Mouse (Mus musculus): ENCODE measurements at regions not wholly inside any gene's neighbourhood (a gene's known extent, or its start where the extent isn't known, plus 50 kb on each side); places are given as distances from the start of the nearest gene placed in this dataset.

GRCm38 (mm10) chr15:11716168-11716842 lies 190.8 kb downstream of the Npr3 start:
- intact Hi-C loops (cut with DNase I) = no loop called here

GRCm38 (mm10) chr15:11712481-11713274 lies 194.4 kb downstream of the Npr3 start:
- intact Hi-C loops (cut with DNase I) = no loop called here

GRCm38 (mm10) chr15:11701246-11701645 lies 205.8 kb downstream of the Npr3 start:
- intact Hi-C loops (cut with DNase I) = no loop called here

DNA sequence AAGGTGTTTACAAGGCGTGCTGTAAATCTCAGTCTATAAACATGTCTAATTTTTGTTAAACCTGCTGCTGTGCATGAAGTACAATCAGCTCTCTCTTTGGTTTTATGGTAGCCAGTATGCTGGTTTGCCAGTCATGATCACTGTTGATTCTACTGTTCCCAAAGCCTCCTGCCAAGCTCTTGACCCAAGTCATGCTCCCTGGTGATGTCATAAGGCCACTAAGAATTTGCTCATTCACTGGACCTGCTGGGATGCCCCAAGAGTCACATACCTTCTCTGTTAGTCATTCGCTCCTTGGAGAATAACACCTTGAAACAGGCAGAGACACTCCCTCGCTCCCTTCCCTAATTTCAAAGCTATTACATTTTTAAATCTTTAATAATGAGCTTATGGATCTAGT lies 207.2 kb downstream of the Npr3 start:
- intact Hi-C loops (cut with DNase I) = no loop called here

- intact Hi-C loops (cut with DNase I) = no loop called here
These were observed 210.0 kb downstream of the Npr3 start for GRCm38 (mm10) chr15:11697060-11697459.

DNA sequence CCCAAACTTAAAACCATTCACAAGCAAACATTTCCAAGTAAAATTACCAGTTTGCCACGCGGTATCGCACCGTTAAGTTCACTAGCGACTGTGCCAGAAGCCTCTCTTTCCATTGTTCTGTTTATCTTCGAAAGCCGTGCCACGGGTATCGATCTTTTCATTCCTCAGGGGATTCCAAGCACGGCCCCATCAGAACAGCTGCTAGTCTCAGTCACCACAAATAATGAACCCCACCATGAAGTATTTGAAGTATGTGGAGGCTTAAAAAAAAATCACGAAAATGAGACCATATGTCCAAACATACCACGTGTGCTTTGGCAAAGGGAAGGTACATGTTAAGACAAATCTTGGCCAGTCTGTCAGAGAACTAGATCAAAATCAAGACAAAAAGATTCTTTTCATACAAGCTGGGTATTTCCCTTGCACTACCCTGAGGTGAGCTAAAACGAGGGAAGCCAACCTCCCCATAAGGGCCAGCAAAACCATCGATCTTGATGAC lies 213.3 kb downstream of the Npr3 start:
- intact Hi-C loops (cut with DNase I) = no loop called here

- intact Hi-C loops (cut with DNase I) = loop anchor here (10.0 kb wide), 1 partner anchor 1010 kb away; no protein-coding TSS in a partner anchor
These were observed 242.2 kb downstream of the Npr3 start for GRCm38 (mm10) chr15:11664839-11665379.

GRCm38 (mm10) chr15:11655168-11655567 lies 251.9 kb downstream of the Npr3 start:
- intact Hi-C loops (cut with DNase I) = no loop called here

GRCm38 (mm10) chr15:11646241-11646640 lies 246.8 kb upstream of the Tars start:
- intact Hi-C loops (cut with DNase I) = no loop called here

- intact Hi-C loops (cut with DNase I) = no loop called here
These were observed 245.3 kb upstream of the Tars start for GRCm38 (mm10) chr15:11644779-11645178.

DNA sequence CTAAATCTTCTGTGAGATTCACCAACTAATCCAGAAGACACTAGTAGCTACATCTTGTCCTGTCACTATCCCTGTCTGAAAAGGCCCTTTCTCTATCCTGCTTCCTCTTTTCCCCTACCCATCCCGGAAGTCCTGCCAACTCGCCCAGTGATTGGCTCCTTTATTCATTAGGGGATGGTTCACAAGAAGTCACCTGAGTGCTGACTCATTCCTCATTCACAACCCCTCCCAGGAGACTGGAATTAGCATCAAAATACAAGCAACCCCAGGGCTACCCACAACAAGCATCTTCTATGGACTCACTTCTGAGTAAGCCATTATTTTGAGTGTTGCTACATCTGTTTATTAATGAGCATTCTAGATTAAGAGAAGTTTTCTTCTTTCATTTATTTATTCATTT lies 231.2 kb upstream of the Tars start:
- intact Hi-C loops (cut with DNase I) = no loop called here

GRCm38 (mm10) chr15:11626433-11626832 lies 227.0 kb upstream of the Tars start:
- intact Hi-C loops (cut with DNase I) = no loop called here

DNA sequence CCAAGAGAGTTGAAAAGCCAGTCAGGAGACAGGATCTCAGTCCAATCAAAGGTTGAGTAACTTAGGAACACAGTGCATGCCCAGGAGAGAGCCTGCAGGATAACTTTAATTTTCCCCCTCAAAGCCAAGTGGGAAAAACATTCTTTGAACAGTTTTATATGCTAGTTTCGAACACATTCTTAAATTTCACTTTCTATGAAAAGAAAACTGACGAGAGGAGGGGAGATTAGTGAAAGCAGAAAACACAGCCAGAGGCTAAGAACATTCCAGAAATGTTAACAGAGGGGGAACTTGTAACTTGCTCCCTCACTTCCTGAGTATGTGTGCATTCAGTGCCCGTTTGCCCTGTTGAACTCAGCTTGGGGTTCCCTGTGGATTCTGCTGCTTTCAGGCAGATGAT lies 213.0 kb upstream of the Tars start:
- intact Hi-C loops (cut with DNase I) = no loop called here

DNA sequence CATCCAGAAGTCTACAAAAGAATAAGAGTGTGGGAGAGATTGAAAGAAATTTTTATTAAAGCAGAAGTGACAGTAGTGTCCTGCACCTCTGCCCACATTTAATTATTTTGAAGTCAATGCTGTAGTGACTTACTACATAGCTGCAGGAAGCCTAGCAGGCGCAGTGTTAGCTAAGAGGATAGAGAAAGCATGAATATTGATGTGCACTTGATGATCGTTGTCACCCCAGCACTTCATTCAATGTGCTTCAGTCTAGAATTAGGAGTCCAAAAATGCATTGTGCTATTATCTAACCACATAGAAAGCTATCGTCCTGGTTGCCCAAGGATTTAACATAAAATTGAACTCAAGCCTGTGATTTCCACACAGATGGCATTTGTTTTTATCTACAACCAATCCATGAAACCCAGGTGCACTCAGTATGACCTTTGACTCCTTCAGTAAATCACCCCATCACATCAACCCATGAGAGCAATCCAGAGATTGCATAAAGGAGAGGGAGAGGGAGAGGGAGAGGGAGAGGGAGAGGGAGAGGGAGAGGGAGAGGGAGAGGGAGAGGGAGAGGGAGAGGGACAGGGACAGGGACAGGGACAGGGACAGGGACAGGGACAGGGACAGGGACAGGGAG lies 210.7 kb upstream of the Tars start:
- intact Hi-C loops (cut with DNase I) = no loop called here

GRCm38 (mm10) chr15:11607489-11607888 lies 208.0 kb upstream of the Tars start:
- intact Hi-C loops (cut with DNase I) = no loop called here

DNA sequence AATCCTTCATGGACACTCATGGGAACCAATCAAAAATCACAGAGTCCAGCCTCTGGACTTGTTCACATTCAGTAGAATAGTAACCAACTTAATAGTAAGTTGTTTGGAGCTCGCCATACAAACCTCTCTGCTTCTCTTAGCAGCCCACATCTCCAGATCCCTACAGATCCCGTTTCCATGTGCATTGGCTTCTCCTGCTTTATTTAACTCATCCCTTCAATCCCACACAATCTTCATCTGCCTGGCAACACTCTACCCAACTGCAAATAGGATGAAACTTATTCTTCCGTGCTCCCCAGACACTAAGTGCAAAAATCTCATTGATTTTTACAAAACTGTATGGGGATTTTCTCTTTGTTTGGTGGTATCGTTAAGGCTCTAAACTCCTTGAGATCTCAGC lies 206.2 kb upstream of the Tars start:
- intact Hi-C loops (cut with DNase I) = no loop called here

DNA sequence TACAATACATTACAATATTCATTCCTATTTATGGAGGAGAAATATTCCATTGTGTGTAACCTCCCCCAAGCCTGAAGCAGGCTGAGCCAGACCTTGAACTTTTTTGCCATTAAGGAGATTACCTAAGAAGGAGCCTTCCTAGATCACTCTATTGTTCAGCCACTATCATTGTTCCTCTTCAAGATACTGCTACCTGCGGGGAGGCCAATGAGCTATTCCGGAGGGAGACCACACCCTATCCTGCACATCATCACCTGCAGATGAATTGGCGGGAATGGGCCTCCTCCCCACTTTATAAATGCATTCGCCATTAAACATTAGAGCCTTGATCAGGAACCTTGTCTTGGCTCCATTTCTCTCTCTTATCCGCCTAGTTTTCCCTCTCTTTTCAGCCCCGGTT lies 197.6 kb upstream of the Tars start:
- intact Hi-C loops (cut with DNase I) = no loop called here

GRCm38 (mm10) chr15:11590542-11591116 lies 191.2 kb upstream of the Tars start:
- intact Hi-C loops (cut with DNase I) = loop anchor here (5.0 kb wide), 2 partner anchors 317 to 377 kb away; partner anchors contain the start of gene Npr3

GRCm38 (mm10) chr15:11589795-11590194 lies 190.3 kb upstream of the Tars start:
- intact Hi-C loops (cut with DNase I) = loop anchor here (5.0 kb wide), 2 partner anchors 318 to 378 kb away; partner anchors contain the start of gene Npr3

GRCm38 (mm10) chr15:11586384-11586783 lies 186.9 kb upstream of the Tars start:
- intact Hi-C loops (cut with DNase I) = no loop called here

- intact Hi-C loops (cut with DNase I) = no loop called here
These were observed 184.7 kb upstream of the Tars start for GRCm38 (mm10) chr15:11584155-11584554.
